Mouse (Mus musculus) ES-Bruce4 (cell line): ENCODE measurements around the gene Ttc33.

Experiments
- CTCF ChIP-seq: IDR thresholded peaks from one replicate; pipeline ENCODE4 v1.8.1; 2011; ENCODE audit warnings: low read depth, low read length
- EP300 ChIP-seq: IDR thresholded peaks from 2 replicates; pipeline ENCODE4 v1.6.1; 2011; ENCODE audit warnings: low read depth, low read length; ENCODE audit not compliant: insufficient read depth
- POLR2A ChIP-seq: IDR thresholded peaks from one replicate; pipeline ENCODE4 v1.8.1; 2011; ENCODE audit warnings: low read length; ENCODE audit not compliant: insufficient read depth

GRCm38 (mm10) chr15:5240360-5240759 is 55.0 kb downstream of the Ttc33 start:
- TF ChIP-seq EP300 (no peak), CTCF (no peak), POLR2A (no peak)
